Mouse (Mus musculus) heart, postnatal 0 days (tissue): ENCODE results near the gene Relt. TPM values are rescaled to one million over a fixed set of nuclear protein-coding genes. Genes with fewer than 3 reads are reported as not detected.

ENCODE experiments used
- ATAC-seq: fragments of 200-750 bp; cut with Nextera tagmentation; 2 replicates; pipeline ENCODE4 v1.8.0; 2017; ENCODE audit warnings: low read depth, moderate number of reproducible peaks, moderate library complexity; ENCODE audit not compliant: insufficient read depth
- DNase-seq: peaks from one replicate; pipeline ENCODE4 v3.0.0-alpha.2; 2016; ENCODE audit warnings: low spot score
- H3K27ac ChIP-seq: fragments of 300-500 bp; sonication (generic); 2 replicates; pipeline ENCODE4 v1.5.1; 2014; ENCODE audit warnings: low read depth, mild to moderate bottlenecking
- H3K27me3 ChIP-seq: fragments of 300-500 bp; sonication (generic); 2 replicates; pipeline ENCODE4 v1.6.1; 2014; ENCODE audit warnings: low read length, mixed read lengths; ENCODE audit not compliant: control insufficient read depth, insufficient read depth
- H3K36me3 ChIP-seq: fragments of 300-500 bp; sonication (generic); replicated peaks from 2 replicates; pipeline ENCODE4 v1.6.1; 2014; ENCODE audit warnings: low read length, mixed read lengths; ENCODE audit not compliant: control insufficient read depth, insufficient read depth
- H3K4me1 ChIP-seq: fragments of 300-500 bp; sonication (generic); 2 replicates; pipeline ENCODE4 v1.6.1; 2014; ENCODE audit warnings: antibody characterized with exemption; ENCODE audit not compliant: control insufficient read depth, insufficient read depth
- H3K4me2 ChIP-seq: fragments of 300-500 bp; sonication (generic); 2 replicates; pipeline ENCODE4 v1.6.1; 2014; ENCODE audit warnings: low read depth, mild to moderate bottlenecking, low read length, moderate library complexity
- H3K4me3 ChIP-seq: fragments of 300-500 bp; sonication (generic); 2 replicates; pipeline ENCODE4 v1.5.1; 2014; ENCODE audit warnings: low read depth, low read length
- H3K9ac ChIP-seq: fragments of 300-500 bp; sonication (generic); replicated peaks from 2 replicates; pipeline ENCODE4 v1.6.1; 2014; ENCODE audit warnings: low read depth, low read length, mixed read lengths
- H3K9me3 ChIP-seq: fragments of 300-500 bp; sonication (generic); replicated peaks from 2 replicates; pipeline ENCODE4 v1.6.1; 2016; ENCODE audit warnings: low read length; ENCODE audit not compliant: control insufficient read depth
- CTCF ChIP-seq: IDR thresholded peaks from 2 replicates; pipeline ENCODE4 v1.5.1; 2016; ENCODE audit warnings: antibody characterized with exemption, control low read depth, low read depth
- EP300 ChIP-seq: IDR thresholded peaks from 2 replicates; pipeline ENCODE4 v1.6.1; 2016; ENCODE audit warnings: antibody characterized with exemption, low read depth
- WGBS: fragments of 180-500 bp; shearing (Covaris S2); extraction: QIAGEN DNeasy Blood & Tissue Kit; methylation state at CpG from one replicate; pipeline ENCODE4 v1.1.7; 2014; 5-methylcytosine and 5-hydroxymethylcytosine counted together
- polyA plus RNA-seq: library from polyadenylated mRNA; unstranded; fragments of >200 nt; fragmentation: Nextera tagmentation; extraction: Ambion mirVana; gene quantifications from 2 replicates; pipeline ENCODE4 v1.2.1, GENCODE M21; 2015
- total RNA-seq: library from RNA; depleted of rRNA; stranded (reverse); fragments of >200 nt; gene quantifications from 2 replicates; pipeline ENCODE4 v1.2.3, GENCODE M21; 2014; ENCODE audit warnings: low replicate concordance

The Relt gene
- total and polyA plus RNA-seq, 2 experiments from 2014 or later = 2.3 to 5.1 TPM

- Histone ChIP-seq H3K4me2 (no peak overlapping the region), H3K9me3 (no peaks in the 10 kb centered on the region), H3K4me1 (no peaks in the 10 kb centered on the region), H3K4me3 (no peak overlapping the region), H3K36me3 (peaks cover 66% of the 10 kb centered on the region), H3K27me3 (no peaks in the 10 kb centered on the region), H3K9ac (no peak overlapping the region), H3K27ac (no peak overlapping the region)
- TF ChIP-seq EP300 = no peak
- TF ChIP-seq CTCF = no peak
- DNase-seq (no peak), ATAC-seq (no peak)
- 85% methylated on average over 4 of the region's 4 CpGs for WGBS
Observed at GRCm38 (mm10) chr7:100884460-100884859, 21.2 kb upstream of the Relt start.

- WGBS = 83% methylated on average over 4 of the region's 4 CpGs
- H3K9ac ChIP-seq = no peak overlapping the region
- no peak for DNase-seq
- no peaks in the 10 kb centered on the region for H3K27me3 ChIP-seq
- no peak overlapping the region for H3K27ac ChIP-seq
- no peak overlapping the region for H3K4me2 ChIP-seq
- no peak for ATAC-seq
- H3K4me3 ChIP-seq = no peak overlapping the region
- no peaks in the 10 kb centered on the region for H3K4me1 ChIP-seq
- H3K9me3 ChIP-seq = no peaks in the 10 kb centered on the region
- TF ChIP-seq CTCF (no peak), EP300 (no peak)
- H3K36me3 ChIP-seq = peaks cover 80% of the 10 kb centered on the region
Observed at GRCm38 (mm10) chr7:100881950-100882349, 18.7 kb upstream of the Relt start.

DNA sequence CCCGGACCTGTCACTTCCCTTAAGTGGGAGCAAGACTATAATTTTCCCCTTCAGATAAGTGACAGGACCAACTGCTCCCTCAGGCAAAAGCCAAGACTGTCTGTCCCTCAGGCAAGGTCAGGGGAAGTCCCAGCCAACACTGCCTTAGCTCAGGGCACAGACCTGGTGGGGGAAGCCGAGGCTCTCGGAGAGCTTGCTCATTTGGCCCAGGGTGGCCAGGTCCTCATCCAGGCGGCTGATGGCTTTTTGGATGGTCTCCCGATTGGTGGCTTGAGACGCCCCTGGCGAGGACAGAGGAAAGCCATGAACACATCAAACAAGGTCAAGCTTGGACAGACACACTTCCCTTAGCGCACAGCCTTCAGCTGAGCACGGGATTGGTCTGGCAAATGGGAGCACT is 18.3 kb upstream of the Relt start:
- H3K4me1 ChIP-seq = no peaks in the 10 kb centered on the region
- no peak overlapping the region for H3K9ac ChIP-seq
- H3K27me3 ChIP-seq = no peaks in the 10 kb centered on the region
- H3K4me3 ChIP-seq = no peak overlapping the region
- H3K27ac ChIP-seq = no peak overlapping the region
- no peak overlapping the region for H3K4me2 ChIP-seq
- TF ChIP-seq CTCF (no peak), EP300 (no peak)
- no peaks in the 10 kb centered on the region for H3K9me3 ChIP-seq
- ATAC-seq = no peak
- no peak for DNase-seq
- 82% methylated on average over 9 of the region's 9 CpGs for WGBS
- peaks cover 81% of the 10 kb centered on the region for H3K36me3 ChIP-seq

GRCm38 (mm10) chr7:100879595-100879994 is 16.3 kb upstream of the Relt start:
- no peak overlapping the region for H3K27ac ChIP-seq
- WGBS = 26% methylated on average over 20 of the region's 20 CpGs
- no peak overlapping the region for H3K9ac ChIP-seq
- peak; percentile 49 for DNase-seq
- peaks cover 73% of the 10 kb centered on the region for H3K36me3 ChIP-seq
- H3K9me3 ChIP-seq = no peaks in the 10 kb centered on the region
- peak; percentile 19; the same call in 1 of the 2 replicates for ATAC-seq
- H3K4me1 ChIP-seq = peaks cover 5% of the 10 kb centered on the region; the same call in 1 of the 2 replicates
- H3K4me3 ChIP-seq = no peak overlapping the region
- H3K4me2 ChIP-seq = no peak overlapping the region
- TF ChIP-seq CTCF = peak; percentile 46
- TF ChIP-seq EP300 = no peak
- no peaks in the 10 kb centered on the region for H3K27me3 ChIP-seq

- TF ChIP-seq EP300 (no peak), CTCF (no peak)
- Histone ChIP-seq H3K4me2 (no peak overlapping the region), H3K36me3 (peaks cover 74% of the 10 kb centered on the region), H3K9ac (no peak overlapping the region), H3K27me3 (no peaks in the 10 kb centered on the region), H3K27ac (no peak overlapping the region), H3K9me3 (no peaks in the 10 kb centered on the region), H3K4me1 (peaks cover 5% of the 10 kb centered on the region; the same call in 1 of the 2 replicates), H3K4me3 (no peak overlapping the region)
- DNase-seq = no peak
- 74% methylated on average over 9 of the region's 9 CpGs for WGBS
- no peak for ATAC-seq
Observed at GRCm38 (mm10) chr7:100876771-100877170, 13.5 kb upstream of the Relt start.

DNA sequence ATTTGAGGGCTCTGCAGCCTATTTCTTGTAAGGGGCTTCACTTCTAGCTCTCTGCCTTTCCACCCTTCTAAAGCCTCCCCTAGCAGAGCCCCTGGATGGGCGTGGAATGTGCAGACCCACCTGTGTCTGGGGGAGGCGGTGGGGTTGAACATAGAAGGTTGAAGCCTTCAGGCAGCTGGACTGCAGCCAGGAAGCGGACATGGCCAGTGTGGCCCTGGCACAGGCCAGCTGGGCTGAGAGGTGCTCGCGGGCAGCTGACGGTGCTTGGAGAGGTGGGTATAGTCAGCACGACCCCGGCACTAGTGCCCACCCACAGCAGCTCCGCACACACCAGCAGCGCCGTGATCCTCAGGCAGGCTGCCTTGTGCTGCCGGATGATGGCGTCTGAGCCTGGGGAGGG is 13.0 kb upstream of the Relt start:
- Histone ChIP-seq H3K4me3 (no peak overlapping the region), H3K36me3 (peaks cover 69% of the 10 kb centered on the region), H3K4me1 (peaks cover 5% of the 10 kb centered on the region; the same call in 1 of the 2 replicates), H3K4me2 (no peak overlapping the region), H3K9me3 (no peaks in the 10 kb centered on the region), H3K9ac (no peak overlapping the region), H3K27me3 (no peaks in the 10 kb centered on the region), H3K27ac (peak overlapping the region; percentile 69)
- ATAC-seq = no peak
- DNase-seq = no peak
- WGBS = 65% methylated on average over 13 of the region's 13 CpGs
- no peak for TF ChIP-seq EP300
- TF ChIP-seq CTCF = no peak
